Mouse (Mus musculus): ENCODE results near the gene Ccdc141. TPM values are rescaled to one million over a fixed set of nuclear protein-coding genes. Genes with fewer than 3 reads are reported as not detected.
A peak's percentile ranks its signal among the peaks of the same experiment; 100 is the strongest.

Gene Ccdc141
- polyA plus RNA-seq, 1 experiment from 2014 or later = 14.9 TPM

DNA sequence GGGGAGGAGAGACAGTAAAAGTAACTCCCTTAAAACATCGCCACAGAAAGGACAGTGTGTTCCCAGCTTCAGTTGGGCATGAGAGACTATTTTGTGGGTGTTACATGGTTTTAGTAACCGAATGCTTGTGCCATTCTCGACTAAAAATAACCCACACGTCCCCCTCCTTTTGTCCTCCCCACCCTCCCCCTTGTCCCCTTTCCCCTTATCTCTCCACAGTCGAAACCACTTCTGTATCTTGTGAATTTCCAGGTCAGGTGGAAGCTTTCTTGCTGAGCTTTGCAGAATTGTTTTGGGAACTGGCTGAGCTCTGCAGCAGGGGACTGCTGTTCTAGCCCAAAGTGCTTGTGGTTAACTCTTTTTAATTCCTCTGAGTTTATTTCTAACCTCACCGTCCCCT lies 200.2 kb downstream of the Ccdc141 start:
- WGBS = 60% methylated on average over 6 of the region's 6 CpGs
- Histone ChIP-seq H3K4me2 (replicated peaks) (no peak overlapping the region), H3K4me1 (no peaks in the 10 kb centered on the region), H3K9me3 (no peaks in the 10 kb centered on the region), H3K36me3 (no peaks in the 10 kb centered on the region), H3K27me3 (no peaks in the 10 kb centered on the region), H3K27ac (no peak overlapping the region), H3K4me3 (no peak overlapping the region), H3K9ac (no peak overlapping the region)
- no peak for ATAC-seq (ENCODE audit: insufficient number of reproducible peaks, insufficient read depth, low FRiP score, low TSS enrichment)

DNA sequence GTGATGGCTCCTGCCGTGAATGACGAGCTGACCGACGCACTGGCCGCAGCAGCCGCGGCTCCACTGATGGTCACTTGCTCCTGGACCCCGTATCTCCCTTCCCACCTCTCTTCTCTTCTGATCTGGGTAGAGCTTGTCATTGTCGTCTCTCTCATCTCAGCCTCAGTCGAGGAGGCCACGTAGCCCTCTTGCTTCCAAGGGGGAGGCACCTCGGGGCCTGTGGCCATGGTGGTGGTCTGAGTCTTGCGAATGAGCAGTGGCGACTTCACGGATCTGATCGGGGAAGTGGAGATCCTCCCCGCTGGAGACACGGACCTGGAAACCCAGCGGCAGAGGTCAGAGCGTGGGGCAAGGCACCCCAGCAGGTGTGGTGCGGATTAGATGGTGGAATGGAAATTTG lies 200.8 kb downstream of the Ccdc141 start:
- 75% methylated on average over 21 of the region's 21 CpGs for WGBS
- ATAC-seq (ENCODE audit: insufficient number of reproducible peaks, insufficient read depth, low FRiP score, low TSS enrichment) = no peak
- H3K9me3 ChIP-seq = no peaks in the 10 kb centered on the region
- H3K36me3 ChIP-seq = no peaks in the 10 kb centered on the region
- H3K4me3 ChIP-seq = no peak overlapping the region
- no peak overlapping the region for H3K4me2 ChIP-seq (replicated peaks)
- H3K27ac ChIP-seq = no peak overlapping the region
- no peaks in the 10 kb centered on the region for H3K4me1 ChIP-seq
- no peak overlapping the region for H3K9ac ChIP-seq
- no peaks in the 10 kb centered on the region for H3K27me3 ChIP-seq

DNA sequence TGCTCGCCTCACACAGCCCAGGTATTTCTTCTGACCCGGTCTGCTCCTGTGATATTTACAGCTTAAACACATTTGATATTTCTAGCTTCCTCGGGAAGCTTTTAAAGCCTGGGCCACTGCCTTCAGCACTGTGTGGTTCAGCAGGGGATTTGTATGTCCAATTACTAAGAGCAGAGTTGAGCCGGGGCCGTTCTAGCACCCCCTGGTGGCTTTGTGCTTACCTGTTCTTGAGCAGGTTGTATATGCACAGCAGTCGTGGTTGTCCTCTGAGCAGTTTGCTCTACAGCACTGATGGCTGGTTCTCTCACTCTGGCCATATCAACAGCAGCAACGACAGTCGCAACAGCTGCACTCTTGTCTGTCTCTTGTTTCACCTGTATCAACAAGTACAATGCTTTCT lies 201.5 kb downstream of the Ccdc141 start:
- no peak overlapping the region for H3K27ac ChIP-seq
- H3K4me2 ChIP-seq (replicated peaks) = no peak overlapping the region
- ATAC-seq (ENCODE audit: insufficient number of reproducible peaks, insufficient read depth, low FRiP score, low TSS enrichment) = 0 out of 2 replicates have a peak, but pooled peaks have one; percentile 85
- H3K4me3 ChIP-seq = no peak overlapping the region
- no peaks in the 10 kb centered on the region for H3K36me3 ChIP-seq
- H3K9me3 ChIP-seq = no peaks in the 10 kb centered on the region
- no peaks in the 10 kb centered on the region for H3K27me3 ChIP-seq
- no peaks in the 10 kb centered on the region for H3K4me1 ChIP-seq
- WGBS = 29% methylated on average over 8 of the region's 8 CpGs
- H3K9ac ChIP-seq = no peak overlapping the region

DNA sequence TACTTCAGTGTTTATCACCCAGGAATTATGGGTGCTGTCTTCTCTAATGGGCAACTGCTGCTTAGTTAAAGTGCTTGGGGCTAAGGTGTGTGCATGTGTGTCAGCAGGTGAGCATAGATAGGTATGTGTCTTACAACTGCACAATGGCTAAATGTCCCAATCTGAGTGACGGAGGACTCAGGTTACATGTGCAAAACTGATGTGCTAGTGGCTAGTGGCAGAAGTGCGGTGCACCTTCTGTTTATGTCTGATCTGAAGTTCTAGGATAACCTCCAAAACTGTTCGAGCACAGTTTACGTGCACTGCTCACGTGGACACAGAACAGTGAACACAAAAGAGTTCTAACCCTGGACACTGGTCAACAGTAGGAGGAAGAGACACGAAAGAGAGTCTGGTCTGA lies 203.9 kb downstream of the Ccdc141 start:
- Histone ChIP-seq H3K4me1 (no peaks in the 10 kb centered on the region), H3K9me3 (no peaks in the 10 kb centered on the region), H3K9ac (no peak overlapping the region), H3K36me3 (no peaks in the 10 kb centered on the region), H3K27ac (no peak overlapping the region), H3K27me3 (no peaks in the 10 kb centered on the region), H3K4me3 (no peak overlapping the region), H3K4me2 (replicated peaks) (no peak overlapping the region)
- WGBS = 84% methylated on average over 6 of the region's 6 CpGs
- no peak for ATAC-seq (ENCODE audit: insufficient number of reproducible peaks, insufficient read depth, low FRiP score, low TSS enrichment)

DNA sequence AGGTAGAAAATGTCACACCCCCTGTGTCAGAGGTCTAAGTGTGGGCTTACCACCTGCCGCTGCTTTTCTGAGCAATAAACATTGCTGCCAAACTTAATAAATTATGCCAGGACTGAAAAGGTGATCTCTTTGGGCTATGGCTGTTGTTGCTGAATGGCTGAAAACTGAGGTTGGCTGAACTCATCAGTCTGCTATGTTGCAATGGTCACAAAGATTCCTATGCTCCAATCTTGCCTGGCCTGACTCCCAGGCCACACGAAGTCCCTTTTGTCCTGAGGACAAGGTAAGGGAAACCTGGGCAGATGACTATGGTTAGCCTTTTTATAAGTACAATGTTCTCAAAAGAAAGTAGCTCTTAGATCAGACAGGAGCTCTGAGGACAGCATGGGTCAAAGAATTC lies 204.4 kb downstream of the Ccdc141 start:
- Histone ChIP-seq H3K27me3 (no peaks in the 10 kb centered on the region), H3K4me2 (replicated peaks) (no peak overlapping the region), H3K36me3 (no peaks in the 10 kb centered on the region), H3K9me3 (no peaks in the 10 kb centered on the region), H3K27ac (no peak overlapping the region), H3K4me3 (no peak overlapping the region), H3K9ac (no peak overlapping the region), H3K4me1 (no peaks in the 10 kb centered on the region)
- WGBS = 79% methylated on average over 2 of the region's 2 CpGs
- ATAC-seq (ENCODE audit: insufficient number of reproducible peaks, insufficient read depth, low FRiP score, low TSS enrichment) = no peak

DNA sequence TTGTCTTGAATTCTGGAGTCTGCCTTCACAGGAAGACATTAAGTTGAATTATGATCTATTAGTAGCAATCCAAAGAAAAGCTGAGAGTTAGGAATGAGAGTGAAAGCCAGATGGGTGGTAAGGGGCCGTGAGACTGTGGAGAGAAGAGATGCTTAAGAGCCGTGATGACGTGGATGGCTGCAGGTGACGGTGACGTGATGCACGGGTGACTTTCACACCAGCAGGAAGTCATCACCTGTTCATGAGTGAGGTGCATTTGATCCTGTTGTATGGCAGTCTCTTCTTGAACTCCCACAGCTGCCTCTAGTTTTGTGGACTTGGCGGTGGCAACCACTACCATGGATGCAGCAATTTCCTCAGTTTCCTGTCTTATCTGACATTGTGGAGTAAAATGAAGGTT lies 204.9 kb downstream of the Ccdc141 start:
- WGBS = 89% methylated on average over 7 of the region's 7 CpGs
- Histone ChIP-seq H3K27ac (no peak overlapping the region), H3K4me2 (replicated peaks) (no peak overlapping the region), H3K36me3 (no peaks in the 10 kb centered on the region), H3K9ac (no peak overlapping the region), H3K4me1 (no peaks in the 10 kb centered on the region), H3K4me3 (no peak overlapping the region), H3K9me3 (no peaks in the 10 kb centered on the region), H3K27me3 (no peaks in the 10 kb centered on the region)
- no peak for ATAC-seq (ENCODE audit: insufficient number of reproducible peaks, insufficient read depth, low FRiP score, low TSS enrichment)

DNA sequence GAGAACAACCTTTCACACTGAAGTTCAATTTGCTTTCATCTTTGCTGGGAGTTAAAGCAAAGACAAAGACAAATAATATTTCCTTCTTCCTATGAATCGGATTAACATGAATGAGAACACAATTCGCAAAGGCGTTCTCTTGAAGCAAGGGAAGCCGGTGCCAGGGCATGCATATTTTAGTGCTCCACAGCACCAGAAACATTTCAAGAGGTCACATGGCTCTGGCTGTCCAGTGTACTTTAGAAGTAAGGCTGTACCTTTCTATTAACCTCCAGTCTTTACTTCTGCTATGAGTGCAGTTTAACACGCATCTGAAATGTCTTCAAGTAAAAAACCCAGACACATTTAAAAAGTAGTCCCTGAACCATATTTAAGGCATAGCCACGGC lies 208.4 kb downstream of the Ccdc141 start:
- H3K36me3 ChIP-seq = no peaks in the 10 kb centered on the region
- H3K27me3 ChIP-seq = no peaks in the 10 kb centered on the region
- ATAC-seq (ENCODE audit: insufficient number of reproducible peaks, insufficient read depth, low FRiP score, low TSS enrichment) = no peak
- H3K9ac ChIP-seq = no peak overlapping the region
- no peak overlapping the region for H3K4me3 ChIP-seq
- no peak overlapping the region for H3K4me2 ChIP-seq (replicated peaks)
- 83% methylated on average over 6 of the region's 6 CpGs for WGBS
- no peaks in the 10 kb centered on the region for H3K9me3 ChIP-seq
- H3K4me1 ChIP-seq = no peaks in the 10 kb centered on the region
- no peak overlapping the region for H3K27ac ChIP-seq

DNA sequence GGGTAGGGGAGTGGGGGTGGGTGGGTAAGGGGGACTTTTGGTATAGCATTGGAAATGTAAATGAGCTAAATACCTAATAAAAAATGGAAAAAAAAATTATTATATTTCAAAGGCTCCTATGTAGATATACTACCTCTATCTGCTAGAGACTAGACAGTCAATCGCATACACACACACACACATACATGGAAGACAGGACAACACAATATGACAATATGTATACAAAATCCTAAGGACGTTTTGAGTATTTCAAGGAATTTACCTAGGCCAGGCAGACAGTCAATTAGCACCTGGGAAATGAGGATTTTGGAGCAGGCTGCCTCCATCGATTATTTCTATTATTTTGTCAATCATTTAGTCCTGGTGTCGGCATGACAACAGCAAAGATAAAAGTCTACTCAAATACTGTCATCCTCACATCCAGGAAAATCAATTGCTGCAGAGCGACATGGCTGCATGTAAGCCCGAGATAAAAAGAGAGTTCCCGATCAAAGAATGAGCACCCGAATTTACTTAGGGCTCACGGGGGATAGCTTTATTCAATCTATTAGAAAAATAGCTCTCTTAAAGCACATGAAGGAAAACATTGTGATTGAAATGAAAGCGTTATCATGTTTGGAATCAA lies 208.9 kb downstream of the Ccdc141 start:
- Histone ChIP-seq H3K27me3 (no peaks in the 10 kb centered on the region), H3K4me1 (no peaks in the 10 kb centered on the region), H3K9me3 (no peaks in the 10 kb centered on the region), H3K36me3 (no peaks in the 10 kb centered on the region), H3K4me3 (no peak overlapping the region), H3K27ac (no peak overlapping the region), H3K9ac (no peak overlapping the region), H3K4me2 (replicated peaks) (no peak overlapping the region)
- 86% methylated on average over 10 of the region's 10 CpGs for WGBS
- ATAC-seq (ENCODE audit: insufficient number of reproducible peaks, insufficient read depth, low FRiP score, low TSS enrichment) = no peak

Small RNAs within 50 kb of the gene (microRNA-seq; reads per million reads assigned to microRNA genes)
- not detected for gene Gm44360

Other genes starting within 250 kb of the Ccdc141 start
- gene Ttn, start 188.1 kb downstream of the Ccdc141 start, polyA plus RNA-seq (2016; fragmentation: Nextera tagmentation; extraction: Ambion mirVana) = 21.9 and 24.1 TPM in 2 replicates
- gene Sestd1, start 110.0 kb upstream of the Ccdc141 start, polyA plus RNA-seq (2016; fragmentation: Nextera tagmentation; extraction: Ambion mirVana) = 23.8 and 24.6 TPM in 2 replicates

Data from embryonic facial prominence, embryonic 12.5 days (tissue).